Mouse (Mus musculus): Measurements from ENCODE around the gene Rnf5. TPM values are rescaled to one million over a fixed set of nuclear protein-coding genes. Genes with fewer than 3 reads are reported as not detected.

The Rnf5 gene
- total and polyA plus RNA-seq, 3 experiments, result 77.8 to 115 (median 92.0) TPM

DNA sequence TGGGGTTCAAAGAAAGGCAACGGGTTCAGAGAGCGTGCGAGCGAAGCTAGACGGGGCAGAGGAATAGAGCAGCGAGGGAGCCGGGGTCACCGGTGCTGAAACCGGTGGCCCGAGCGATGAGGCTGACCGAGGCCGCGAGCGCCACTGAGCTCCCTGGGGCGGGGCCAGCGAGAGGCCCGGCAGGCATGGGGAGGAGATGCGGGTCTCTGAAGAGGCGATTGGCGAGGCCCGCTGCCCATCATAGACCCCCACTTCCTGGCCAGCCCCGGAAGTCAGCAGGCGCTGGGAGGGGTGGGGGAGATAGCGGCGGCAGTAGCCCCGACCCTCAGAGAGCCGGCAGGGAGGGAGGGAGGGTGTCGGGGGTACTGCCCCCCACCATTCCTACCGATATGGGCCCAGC lies 2.1 kb upstream of the Rnf5 start:
- DNase-seq, result peak; percentile 98

DNA sequence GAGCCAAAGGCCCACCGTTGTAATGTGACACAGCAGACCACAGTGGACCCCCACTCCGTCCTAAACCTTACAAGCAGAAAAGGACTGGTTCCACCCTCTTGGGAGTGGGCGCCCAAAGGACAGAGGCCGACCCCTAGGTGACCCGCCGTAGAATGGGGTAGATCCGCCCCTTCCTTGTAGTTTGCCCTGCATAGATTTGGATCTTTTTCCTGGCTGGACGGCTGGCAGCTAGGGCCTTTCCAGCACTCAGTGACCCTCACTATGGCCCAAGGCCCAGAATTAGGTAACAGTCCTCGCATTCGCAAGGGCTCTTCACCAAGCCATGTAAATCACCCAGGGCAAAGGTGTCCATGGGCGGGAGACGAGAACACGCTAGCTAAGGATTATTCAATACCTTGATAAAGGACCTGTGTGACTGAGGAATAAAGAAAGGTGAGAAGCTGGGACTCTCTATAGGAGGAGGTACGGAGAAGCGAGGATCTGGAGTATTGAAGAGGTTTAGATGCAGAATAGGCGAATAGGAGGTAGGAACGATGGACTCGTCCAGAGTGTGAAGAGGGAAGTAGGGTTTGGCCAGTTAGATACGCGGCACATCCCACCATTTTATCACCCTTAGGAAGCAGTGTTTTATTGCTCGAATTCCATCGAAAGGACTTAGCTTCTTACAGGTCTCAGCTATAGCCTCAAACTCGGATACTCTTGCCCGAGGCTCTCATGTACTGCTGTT lies 1.2 kb upstream of the Rnf5 start:
- peak; percentile 83 for DNase-seq

DNA sequence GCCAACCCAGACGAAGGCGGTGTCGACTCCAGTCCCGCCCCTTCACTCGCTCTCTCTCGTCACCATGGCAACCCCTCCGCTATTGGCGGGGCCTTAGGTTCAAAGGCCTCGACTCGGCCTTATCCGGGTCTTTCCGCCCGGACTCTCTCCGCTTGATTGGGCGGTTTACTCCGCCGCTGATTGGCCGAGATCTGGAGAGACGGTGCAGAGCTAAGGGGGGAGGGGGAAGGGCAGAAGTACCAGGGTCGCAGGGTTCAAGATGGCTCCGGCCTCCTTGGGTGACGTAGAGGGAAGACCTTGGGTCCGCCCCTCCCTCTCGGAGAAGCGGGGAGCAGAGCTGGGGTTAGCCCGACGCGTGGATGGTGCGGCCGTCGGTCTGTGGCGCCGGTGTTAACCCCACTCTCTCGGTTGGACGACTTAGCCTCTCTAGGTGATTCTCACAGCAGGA lies 595 bp upstream of the Rnf5 start, which contains the start of gene Agpat1:
Agpat1 (plus strand) TSS at position 202 of the 448 bp plus-strand sequence.
- DNase-seq, result peak; percentile 99

DNA sequence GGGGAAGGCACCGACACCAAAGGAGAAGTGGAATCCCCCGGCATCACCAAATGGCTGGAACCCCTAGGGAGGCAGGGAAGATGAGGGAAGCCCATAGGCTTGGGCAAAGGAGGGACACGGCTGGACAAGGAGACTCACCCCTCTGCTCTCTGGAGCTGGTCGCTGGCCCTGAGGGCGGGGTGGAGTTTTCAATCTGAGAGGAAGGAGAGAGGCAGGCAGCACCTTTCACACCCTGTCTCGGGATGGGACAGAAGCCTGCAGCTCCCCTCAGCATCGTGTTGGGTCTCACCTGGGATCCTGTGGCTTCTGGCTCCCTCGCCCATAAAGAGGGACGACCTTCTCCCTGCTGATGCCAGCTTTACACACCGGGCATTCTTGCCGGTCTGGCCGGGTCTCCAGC lies 1.7 kb downstream of the Rnf5 start:
- DNase-seq, result no peak

DNA sequence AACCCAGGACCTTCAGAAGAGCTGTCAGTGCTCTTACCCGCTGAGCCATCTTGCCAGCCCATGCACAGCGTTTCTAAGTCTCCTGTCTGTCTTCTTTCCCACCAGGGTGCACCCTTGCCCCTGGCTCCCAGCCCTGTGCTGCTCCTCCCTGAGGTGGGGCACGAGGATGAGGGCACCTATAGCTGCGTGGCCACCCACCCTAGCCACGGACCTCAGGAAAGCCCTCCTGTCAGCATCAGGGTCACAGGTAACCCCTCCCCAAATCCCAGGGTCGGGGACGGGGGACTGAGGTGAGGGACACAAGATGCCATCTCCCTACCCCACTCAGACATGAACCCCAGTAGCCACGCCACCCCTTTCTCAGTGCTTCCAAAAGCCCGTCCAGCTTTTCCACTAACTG lies 3.6 kb downstream of the Rnf5 start:
- DNase-seq, result no peak

DNA sequence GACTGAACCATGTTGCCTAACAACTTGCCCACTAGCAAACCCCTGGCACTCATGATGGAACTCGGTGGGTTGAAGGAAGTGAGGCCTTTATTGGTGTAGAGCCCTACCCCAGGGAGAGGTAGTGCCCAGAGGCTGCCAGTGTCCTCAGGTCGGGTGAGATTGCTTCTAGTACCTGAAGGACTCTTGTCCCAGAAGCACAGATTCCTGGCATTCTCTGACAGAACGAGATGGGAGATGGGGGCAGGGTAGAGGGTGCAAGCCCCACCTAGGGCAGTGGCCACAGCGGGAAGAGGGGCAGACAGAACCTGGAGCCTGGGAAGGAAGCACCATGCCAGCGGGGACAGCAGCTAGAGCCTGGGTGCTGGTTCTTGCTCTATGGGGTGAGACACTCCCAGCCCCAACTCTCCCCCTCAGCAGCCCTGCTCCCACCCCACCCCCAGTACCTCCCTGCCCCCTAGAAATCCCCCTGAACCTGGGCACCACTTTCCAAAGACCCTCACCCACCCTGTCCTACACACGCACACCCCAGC lies 5.9 kb downstream of the Rnf5 start, which contains the start of gene Ager:
Ager (plus strand) TSS at position 297 of the 530 bp plus-strand sequence.
- no peak for DNase-seq

DNA sequence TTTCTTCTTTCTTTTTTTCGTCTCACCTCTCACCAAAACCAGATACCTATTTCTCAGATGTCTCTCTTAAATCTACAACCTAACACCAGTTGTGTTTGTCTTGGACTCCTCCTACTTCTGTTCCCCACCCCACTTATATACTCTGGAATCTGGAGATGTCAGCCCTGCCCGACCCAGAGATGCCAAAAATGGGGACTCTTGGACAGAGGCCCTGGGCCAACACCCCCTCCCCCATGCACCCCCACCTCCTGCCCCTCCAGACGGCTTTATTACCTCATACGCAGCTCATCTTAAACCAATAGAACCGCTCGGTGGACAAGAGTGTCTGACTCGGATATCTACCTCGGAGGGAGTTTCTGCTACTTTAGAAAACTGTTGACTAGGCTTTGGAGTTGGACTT lies 7.4 kb downstream of the Rnf5 start:
- DNase-seq, result no peak

DNA sequence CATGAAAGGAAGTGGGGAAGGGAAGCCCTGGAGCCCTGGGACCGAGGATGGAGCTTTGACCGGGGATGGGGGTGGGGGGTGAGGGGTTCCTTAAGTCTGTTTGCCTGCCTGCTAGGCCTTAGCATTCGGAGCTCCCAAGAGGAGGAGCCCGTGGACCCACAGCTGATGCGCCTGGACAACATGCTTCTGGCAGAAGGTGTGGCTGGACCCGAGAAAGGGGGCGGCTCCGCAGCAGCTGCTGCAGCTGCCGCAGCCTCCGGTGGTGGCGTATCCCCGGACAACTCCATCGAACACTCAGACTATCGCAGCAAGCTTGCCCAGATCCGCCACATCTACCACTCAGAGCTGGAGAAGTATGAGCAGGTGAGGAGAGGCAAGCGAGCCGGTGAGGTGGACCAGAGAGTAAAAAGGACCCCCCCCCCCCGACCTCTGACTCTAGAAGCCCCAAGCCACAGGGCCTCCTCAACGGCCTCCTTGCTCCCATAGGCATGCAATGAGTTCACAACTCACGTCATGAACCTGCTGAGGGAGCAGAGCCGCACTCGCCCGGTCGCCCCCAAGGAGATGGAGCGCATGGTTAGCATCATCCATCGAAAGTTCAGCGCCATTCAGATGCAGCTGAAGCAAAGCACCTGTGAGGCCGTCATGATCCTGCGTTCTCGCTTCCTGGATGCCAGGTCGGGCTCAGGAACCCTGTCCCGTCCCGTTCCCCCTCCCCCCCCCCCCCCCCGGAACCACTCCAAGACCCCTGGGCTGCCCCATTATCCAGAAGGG lies 9.6 kb downstream of the Rnf5 start:
- DNase-seq, result no peak

DNA sequence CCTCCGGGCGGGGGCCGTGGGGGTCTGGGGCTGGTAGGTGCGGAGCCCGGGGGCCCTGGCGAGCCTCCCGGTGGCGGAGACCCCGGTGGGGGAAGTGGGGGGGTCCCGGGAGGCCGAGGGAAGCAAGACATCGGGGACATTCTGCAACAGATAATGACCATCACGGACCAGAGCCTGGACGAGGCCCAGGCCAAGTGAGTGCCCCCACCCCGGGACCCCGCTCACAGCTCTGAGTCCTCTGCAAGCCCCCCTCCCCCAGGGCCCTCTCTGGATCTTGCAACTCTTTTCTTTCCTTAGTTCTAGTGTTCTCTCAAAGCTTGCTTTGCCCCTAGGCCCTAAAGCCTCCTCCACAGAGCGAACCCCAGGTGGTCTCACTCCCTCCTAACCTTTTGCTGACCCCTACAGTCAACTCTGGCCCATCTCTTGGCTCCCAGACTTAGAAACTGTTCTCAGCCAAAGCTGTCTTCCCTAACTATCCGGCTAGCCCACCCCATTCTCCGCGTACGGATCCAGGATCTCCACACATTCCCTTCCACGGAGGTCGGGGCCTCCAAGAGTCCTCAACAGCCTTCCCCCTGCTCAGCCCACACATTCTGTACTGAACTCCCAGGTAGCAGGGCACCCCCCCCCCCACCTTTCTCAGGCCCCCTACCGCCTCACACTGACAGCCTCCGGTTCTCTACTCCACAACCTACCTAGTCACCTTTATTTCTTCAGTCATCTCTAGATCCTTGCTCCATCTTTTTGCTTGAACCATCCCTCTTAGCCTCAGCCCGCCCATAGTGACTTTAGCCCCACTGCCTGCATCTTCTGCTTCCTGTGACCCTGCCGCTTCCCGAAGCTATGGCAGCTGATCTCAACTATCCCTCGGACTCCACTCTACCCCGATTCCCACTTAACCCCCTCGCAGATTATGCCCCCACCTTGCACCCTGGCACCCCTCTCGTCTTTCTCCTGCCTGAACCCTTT lies 10.6 kb downstream of the Rnf5 start:
- DNase-seq, result peak; percentile 45

DNA sequence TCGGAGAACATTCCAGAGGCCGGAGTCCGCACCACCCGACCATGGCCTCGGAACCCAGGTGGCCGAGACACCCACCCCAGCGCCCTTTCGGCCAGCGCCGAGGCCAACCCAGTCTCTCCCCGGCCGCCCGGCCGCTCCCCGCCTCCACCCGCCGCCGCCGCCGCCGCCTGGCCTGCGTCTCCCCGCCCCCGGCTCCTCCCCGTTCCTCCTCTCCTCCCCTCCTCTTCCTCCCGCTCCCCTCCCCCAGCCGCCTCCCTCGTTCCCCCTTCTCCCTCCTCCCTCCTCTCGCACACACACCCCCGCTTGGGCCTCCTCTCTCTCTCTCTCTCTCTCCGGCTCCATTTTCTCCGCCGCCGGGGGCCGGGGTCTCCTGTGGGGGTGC lies 11.5 kb downstream of the Rnf5 start:
- peak; percentile 94 for DNase-seq

DNA sequence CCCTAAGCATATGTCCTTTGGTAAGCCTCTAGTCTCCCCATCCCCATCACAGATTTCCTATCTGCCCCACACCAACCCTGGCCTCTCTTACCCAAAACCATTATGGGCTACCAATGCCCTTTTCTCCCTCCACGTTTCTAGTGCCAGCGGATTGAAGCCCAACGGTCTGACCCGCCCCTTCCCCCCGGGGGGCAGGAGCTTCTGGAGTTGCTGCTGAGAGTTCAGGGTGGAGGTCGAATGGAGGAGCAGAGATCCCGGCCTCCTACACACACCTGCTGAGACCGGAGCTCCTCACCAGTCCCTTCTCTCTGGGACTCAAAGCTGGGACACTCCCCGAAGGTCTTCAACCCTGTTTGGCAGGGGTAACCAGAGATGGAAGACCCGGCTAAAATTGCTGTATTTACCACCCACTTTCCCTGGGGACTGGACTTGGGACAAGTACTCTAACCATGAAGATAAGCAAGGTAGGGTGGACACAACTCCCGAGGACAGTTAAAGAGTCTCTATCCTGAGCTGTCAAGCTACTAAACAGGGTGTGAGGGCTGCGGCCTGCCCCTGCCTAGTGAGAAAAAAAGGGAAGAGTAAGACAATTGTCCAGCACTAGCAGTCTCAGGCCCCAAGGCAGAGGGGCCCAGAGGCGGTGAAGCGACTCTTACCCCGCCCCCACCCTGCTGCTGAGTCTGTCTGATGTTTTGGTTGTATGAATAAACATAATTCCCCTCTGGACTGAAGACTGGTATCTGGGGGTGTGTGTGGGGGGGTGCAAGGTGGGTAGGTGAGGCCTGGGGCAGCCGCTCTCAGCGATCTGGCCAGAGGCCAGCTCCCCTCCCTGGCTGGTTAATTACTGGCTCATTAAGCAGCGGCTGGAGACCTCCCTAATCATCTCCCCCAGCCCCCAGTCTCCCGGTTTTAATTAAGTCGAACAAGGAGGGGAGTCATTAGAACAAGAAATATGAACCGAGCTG lies 12.2 kb downstream of the Rnf5 start, which contains the start of gene Pbx2:
Pbx2 (plus strand) TSS at position 238 of the 965 bp plus-strand sequence.
- no peak for DNase-seq

DNA sequence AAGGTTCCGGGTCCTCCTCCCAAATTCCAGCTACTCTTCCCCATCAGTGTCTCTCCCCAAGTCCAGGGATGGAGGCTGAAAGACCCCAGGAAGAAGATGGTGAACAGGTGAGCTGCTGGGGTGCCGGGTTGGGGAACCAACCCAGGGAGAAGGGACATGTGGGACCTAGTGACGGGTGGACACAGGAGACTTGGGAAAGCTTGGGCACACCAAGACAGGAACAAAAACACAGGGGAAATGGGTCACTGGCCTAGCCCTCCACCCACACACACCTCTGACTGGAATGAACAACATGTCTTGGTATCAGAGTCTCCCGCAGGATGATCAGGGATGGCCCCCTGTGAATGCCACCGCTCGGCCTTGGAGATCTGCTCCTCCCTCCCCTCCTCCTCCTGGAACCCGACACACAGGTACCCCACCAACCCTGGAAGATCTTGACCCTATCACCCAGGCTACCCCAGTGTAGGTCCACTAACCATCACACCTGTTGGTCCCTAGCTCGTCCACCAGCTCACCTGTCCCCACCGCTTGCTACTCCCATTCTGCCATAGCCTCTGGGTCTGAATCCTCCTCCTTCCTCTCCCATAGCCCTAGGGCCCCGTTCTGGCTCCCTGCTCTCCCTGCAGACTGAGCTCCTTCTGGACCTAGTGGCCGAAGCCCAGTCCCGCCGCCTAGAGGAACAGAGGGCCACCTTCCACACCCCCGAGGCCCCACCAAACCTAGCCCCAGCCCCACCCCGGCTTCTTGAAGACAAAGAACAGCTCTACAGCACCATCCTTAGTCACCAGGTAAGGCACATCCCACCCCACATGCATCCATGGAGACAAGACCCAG lies 13.1 kb downstream of the Rnf5 start:
- no peak for DNase-seq

DNA sequence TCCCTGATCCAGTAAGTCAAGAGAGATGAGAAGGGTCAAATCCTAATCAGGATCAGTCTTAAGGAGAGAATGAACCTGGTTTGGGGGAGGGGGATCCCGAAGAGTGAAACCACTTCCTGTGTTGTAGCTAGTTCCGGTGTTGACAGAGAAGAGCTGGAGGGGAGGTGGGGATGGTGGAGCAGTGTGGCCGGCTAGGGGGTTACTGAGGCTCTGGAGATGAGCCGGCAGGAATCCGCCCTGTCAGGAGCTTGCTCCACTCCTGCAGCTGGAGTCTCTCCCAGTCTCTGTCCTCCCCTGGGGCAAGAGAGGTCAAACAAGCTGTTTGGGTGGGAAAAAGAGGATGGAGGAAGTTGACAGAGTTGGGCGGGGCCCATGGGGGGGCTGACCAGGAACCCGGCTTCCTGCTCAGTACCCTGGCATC lies 13.8 kb downstream of the Rnf5 start, which contains the start of gene Gpsm3:
Gpsm3 (plus strand) TSS at position 126 of the 421 bp plus-strand sequence.
- peak; percentile 54 for DNase-seq

DNA sequence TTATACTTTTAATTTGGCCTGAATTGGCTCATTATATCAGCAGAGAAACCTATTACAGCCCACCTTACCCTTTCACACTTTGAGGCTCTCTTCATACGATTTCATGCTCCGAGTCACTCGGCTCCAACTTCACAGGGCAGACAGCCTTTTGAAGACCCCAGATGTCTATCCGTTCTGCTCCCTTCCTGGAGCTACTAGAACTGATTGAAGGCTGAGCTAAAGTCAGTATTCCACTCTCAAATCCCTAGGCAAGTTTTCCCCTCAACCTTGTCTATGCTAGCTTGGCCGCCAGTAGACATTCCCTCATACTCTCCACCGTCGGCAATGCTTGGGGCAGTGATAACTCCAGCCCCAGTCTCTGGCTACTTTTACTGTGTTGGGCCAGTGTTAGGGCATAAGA lies 14.3 kb downstream of the Rnf5 start:
- no peak for DNase-seq

DNA sequence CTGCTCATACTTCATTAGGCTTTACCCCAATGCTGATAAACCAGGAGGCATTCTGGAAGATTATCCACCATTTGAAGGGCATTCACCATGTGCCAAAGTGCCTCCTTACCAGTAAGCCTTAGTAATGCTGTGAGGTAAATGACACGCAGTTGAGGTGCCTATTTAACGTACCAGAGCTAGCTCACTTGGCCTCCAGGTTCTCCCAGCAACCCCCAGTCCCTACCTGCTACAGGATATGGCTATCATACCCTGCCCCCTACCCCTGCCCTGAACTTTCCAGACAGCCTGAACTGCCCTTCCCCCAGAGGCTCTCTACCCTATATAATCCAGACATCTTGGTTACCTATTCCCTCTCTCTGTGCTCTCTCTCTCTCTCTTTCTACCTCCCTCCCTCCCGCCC lies 14.7 kb downstream of the Rnf5 start:
- DNase-seq, result no peak

DNA sequence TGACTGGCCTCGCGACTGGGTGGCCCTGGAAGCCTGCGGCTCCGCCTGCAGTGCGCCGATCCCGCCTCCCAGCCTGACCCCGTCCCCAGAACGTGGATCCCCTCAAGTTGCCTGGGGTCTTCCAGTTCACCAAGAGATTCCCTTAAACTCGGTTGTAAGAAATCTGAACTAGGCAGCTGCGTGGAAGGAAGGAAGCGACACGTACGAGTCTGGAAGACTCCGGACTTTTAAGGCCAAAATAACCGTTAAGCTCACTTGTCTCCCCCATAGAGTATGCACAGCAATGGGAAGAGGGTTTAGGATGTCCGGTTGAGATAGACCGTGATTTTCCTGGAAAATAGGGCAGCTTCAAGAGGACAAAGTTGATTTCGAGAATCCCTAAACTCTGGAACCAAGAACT lies 15.7 kb downstream of the Rnf5 start:
- DNase-seq, result no peak

DNA sequence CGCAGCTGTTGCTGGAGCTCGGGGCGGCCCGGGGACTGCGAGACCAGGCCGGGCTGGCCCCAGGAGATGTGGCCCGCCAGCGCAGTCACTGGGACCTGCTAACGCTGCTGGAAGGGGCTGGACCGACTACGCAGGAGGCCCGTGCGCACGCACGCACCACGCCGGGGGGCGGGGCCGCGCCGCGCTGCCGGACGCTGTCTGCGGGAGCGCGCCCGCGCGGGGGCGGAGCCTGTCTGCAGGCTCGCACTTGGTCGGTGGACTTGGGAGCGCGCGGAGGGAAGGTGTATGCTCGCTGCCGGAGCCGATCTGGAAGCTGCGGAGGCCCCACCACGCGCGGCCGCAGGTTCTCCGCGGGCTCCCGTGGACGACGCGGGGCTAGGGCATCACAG lies 16.1 kb downstream of the Rnf5 start:
- peak; percentile 99 for DNase-seq

DNA sequence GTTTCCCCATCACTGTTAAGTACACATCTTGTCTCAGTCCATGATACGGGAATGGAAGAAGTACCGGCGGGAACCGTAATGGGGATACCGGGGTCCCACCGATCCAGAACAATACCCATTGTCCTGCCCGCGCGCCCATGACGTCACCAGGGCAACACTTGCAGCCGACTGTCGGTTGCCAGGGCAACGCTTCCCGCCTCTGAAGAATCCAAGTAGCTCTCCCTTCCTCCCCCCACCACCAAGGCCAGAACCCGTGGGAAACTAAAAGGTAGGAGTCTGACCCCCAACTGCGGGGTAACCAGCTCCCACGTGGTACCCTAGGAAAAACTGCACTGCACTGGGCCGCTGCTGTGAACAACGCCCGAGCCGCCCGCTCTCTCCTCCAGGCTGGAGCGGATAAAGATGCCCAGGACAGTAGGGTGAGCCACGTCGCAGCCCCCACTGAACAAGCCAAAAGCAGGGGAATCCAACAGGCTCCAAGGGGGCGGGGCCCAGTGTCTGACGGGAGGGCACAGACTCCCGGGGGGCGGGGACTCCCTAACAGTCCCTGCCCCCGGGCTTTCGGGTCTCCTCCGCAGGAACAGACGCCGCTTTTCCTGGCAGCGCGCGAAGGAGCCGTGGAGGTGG lies 16.6 kb downstream of the Rnf5 start:
- DNase-seq, result peak; percentile 83
